ENCODE assay signal across 12 mouse cellular contexts in genomic region chr9:60848730-60849129, GRCm38 (mm10). TPM values are rescaled to one million over a fixed set of nuclear protein-coding genes. Genes with fewer than 3 reads are reported as not detected.
DNase-seq lines count a peak whose midpoint lies in the region; ATAC-seq and TF ChIP-seq lines count a peak whose summit lies in the region.
"Had no signal": no experiment of that assay in that cellular context is flagged by ENCODE, and none has a peak within 500 bp of the region (broad histone marks: within the 10 kb centered on the region; RNA-seq: fewer than 3 reads in every experiment).

No protein-coding gene starts in this region.

- WGBS in heart, embryonic 15.5 days: 55% methylated on average over 9 of the region's 9 CpGs
- 46% methylated on average over 9 of the region's 9 CpGs for WGBS in embryonic facial prominence, embryonic 15.5 days
- WGBS in lung, adult 2 months: 23% methylated on average over 9 of the region's 9 CpGs
- WGBS in neural tube, embryonic 15.5 days: 34% methylated on average over 9 of the region's 9 CpGs

- H3K36me3 ChIP-seq in heart, embryonic 15.5 days: peaks cover 9% of the 10 kb centered on the region; the same call in 1 of the 2 replicates
- H3K36me3 ChIP-seq in embryonic facial prominence, embryonic 15.5 days: peaks cover 8% of the 10 kb centered on the region; the same call in 1 of the 2 replicates
- no peaks in the 10 kb centered on the region for H3K36me3 ChIP-seq in neural tube, embryonic 15.5 days

- TF ChIP-seq POLR2A in lung, adult 2 months (IDR thresholded peaks at IDR 0.05; ENCODE audit: borderline replicate concordance, extremely low read depth, low read depth, low read length): peak; percentile 32; the same call in 1 of the 2 replicates

- no peaks in the 10 kb centered on the region for H3K9me3 ChIP-seq in heart, embryonic 15.5 days (replicated peaks)
- no peaks in the 10 kb centered on the region for H3K9me3 ChIP-seq in embryonic facial prominence, embryonic 15.5 days (replicated peaks)
- no peaks in the 10 kb centered on the region for H3K9me3 ChIP-seq in neural tube, embryonic 15.5 days (replicated peaks)

- H3K4me1 ChIP-seq in heart, embryonic 15.5 days (replicated peaks): peaks cover 5% of the 10 kb centered on the region
- H3K4me1 ChIP-seq in embryonic facial prominence, embryonic 15.5 days: 0 out of 2 replicates have a peak, but pooled peaks cover under 1% of the 10 kb centered on the region
- peaks cover 15% of the 10 kb centered on the region for H3K4me1 ChIP-seq in lung, adult 2 months (ENCODE audit: control insufficient read depth, insufficient read depth, low read length)
- H3K4me1 ChIP-seq in neural tube, embryonic 15.5 days: no peaks in the 10 kb centered on the region

- no peak overlapping the region for H3K4me3 ChIP-seq in heart, embryonic 15.5 days
- no peak overlapping the region for H3K4me3 ChIP-seq in embryonic facial prominence, embryonic 15.5 days (replicated peaks)
- no peak overlapping the region for H3K4me3 ChIP-seq in lung, adult 2 months (replicated peaks; ENCODE audit: extremely low read depth, low read depth, low read length)
- no peak overlapping the region for H3K4me3 ChIP-seq in neural tube, embryonic 15.5 days (replicated peaks)

- peak overlapping the region; percentile 65 for H3K27ac ChIP-seq in heart, embryonic 15.5 days
- H3K27ac ChIP-seq in embryonic facial prominence, embryonic 15.5 days (replicated peaks): peak overlapping the region; percentile 48; the same call in 1 of the 2 replicates
- H3K27ac ChIP-seq in neural tube, embryonic 15.5 days (replicated peaks): no peak overlapping the region
- H3K27ac ChIP-seq: macrophage had no signal

- no peak for ATAC-seq in heart, embryonic 15.5 days (replicated peaks; ENCODE audit: insufficient number of reproducible peaks, insufficient read depth, low FRiP score, low read depth)
- ATAC-seq in embryonic facial prominence, embryonic 15.5 days (ENCODE audit: insufficient number of reproducible peaks, low FRiP score, low TSS enrichment, low read depth): no peak
- no peak for ATAC-seq in activated CD4-positive, CD25-positive, alpha-beta regulatory T cell, adult 4 months
- no peak for ATAC-seq in neural tube, embryonic 15.5 days (ENCODE audit: low FRiP score)

- H3K27me3 ChIP-seq in heart, embryonic 15.5 days: no peaks in the 10 kb centered on the region
- no peaks in the 10 kb centered on the region for H3K27me3 ChIP-seq in embryonic facial prominence, embryonic 15.5 days
- no peaks in the 10 kb centered on the region for H3K27me3 ChIP-seq in neural tube, embryonic 15.5 days (replicated peaks)

- no peak for DNase-seq in heart, postnatal 14 days
- peak; percentile 89 for DNase-seq in Muller cell, postnatal 12 days (ENCODE audit: inconsistent ontology term)
- DNase-seq in lung, adult 2 months: peak; percentile 32
- DNase-seq in thymus, adult 18-20 months: no peak
- DNase-seq: adrenal gland, postnatal 10 days; cerebellum, postnatal 14 days; thymus, postnatal 25 days had no signal

- intact Hi-C loops in heart, postnatal 14 days (cut with DNase I): no loop called here

- TF ChIP-seq CTCF in lung, adult 2 months (IDR thresholded peaks at IDR 0.05; ENCODE audit: insufficient read depth, low read length): no peak

- no peak overlapping the region for H3K9ac ChIP-seq in heart, embryonic 15.5 days
- H3K9ac ChIP-seq in embryonic facial prominence, embryonic 15.5 days: no peak overlapping the region
- no peak overlapping the region for H3K9ac ChIP-seq in neural tube, embryonic 15.5 days (replicated peaks)

- H3K4me2 ChIP-seq in heart, embryonic 15.5 days: no peak overlapping the region
- no peak overlapping the region for H3K4me2 ChIP-seq in embryonic facial prominence, embryonic 15.5 days (replicated peaks)
- no peak overlapping the region for H3K4me2 ChIP-seq in neural tube, embryonic 15.5 days

RNA-seq across cellular contexts. Expression of gene Uaca, which starts 54.4 kb away (rescaled TPM):
- 26.0 and 28.8 TPM in 2 replicates for polyA plus RNA-seq in heart, embryonic 15.5 days (2015; fragmentation: Nextera tagmentation; extraction: Ambion mirVana)
- total RNA-seq in heart, postnatal 14 days (2021): 10 to 100 TPM; 40.9 to 42.7 TPM
- polyA plus RNA-seq in embryonic facial prominence, embryonic 15.5 days (2015; fragmentation: Nextera tagmentation; extraction: Ambion mirVana): 33.9 and 38.2 TPM in 2 replicates
- 7.0 and 13.8 TPM in 2 replicates for polyA plus RNA-seq in lung, adult 2 months (2012; rRNA removed)
- polyA plus RNA-seq in activated CD4-positive, CD25-positive, alpha-beta regulatory T cell, adult 4 months (2017; shearing (Covaris generic)): not detected
- 16.9 and 24.6 TPM in 2 replicates for polyA plus RNA-seq in neural tube, embryonic 15.5 days (2015; fragmentation: Nextera tagmentation; extraction: Ambion mirVana)

Comparison
In these comparisons a context has a peak if more than half of its experiments do, and no peak if none do; other contexts are left out.
1. DNase-seq: peak in Muller cell, postnatal 12 days (single experiment) and lung, adult 2 months (single experiment); none in heart, postnatal 14 days (0 of 2) and thymus, adult 18-20 months (0 of 2).